Mouse (Mus musculus): ENCODE data around the gene Scnn1a. TPM values are rescaled to one million over a fixed set of nuclear protein-coding genes. Genes with fewer than 3 reads are reported as not detected.
A peak's percentile ranks its signal among the peaks of the same experiment; 100 is the strongest.

Gene Scnn1a
- total RNA-seq, 1 experiment from 2014 or later, result 11.6 TPM

- ATAC-seq (ENCODE audit: extremely low read depth, insufficient number of reproducible peaks, low FRiP score, poor library complexity, severe bottlenecking), result no peak
Measured at GRCm38 (mm10) chr6:125354352-125355151, 34.1 kb downstream of the Scnn1a start.

- ATAC-seq (ENCODE audit: extremely low read depth, insufficient number of reproducible peaks, low FRiP score, poor library complexity, severe bottlenecking), result no peak
Measured at GRCm38 (mm10) chr6:125355197-125355741, 34.8 kb downstream of the Scnn1a start.

- no peak for ATAC-seq (ENCODE audit: extremely low read depth, insufficient number of reproducible peaks, low FRiP score, poor library complexity, severe bottlenecking)
Measured at GRCm38 (mm10) chr6:125356264-125356663, 35.8 kb downstream of the Scnn1a start.

- ATAC-seq (ENCODE audit: extremely low read depth, insufficient number of reproducible peaks, low FRiP score, poor library complexity, severe bottlenecking), result no peak
Measured at GRCm38 (mm10) chr6:125357334-125357733, 36.9 kb downstream of the Scnn1a start.

GRCm38 (mm10) chr6:125359999-125360398 lies 39.5 kb downstream of the Scnn1a start:
- peak; percentile 4; the same call in 1 of the 2 replicates for ATAC-seq (ENCODE audit: extremely low read depth, insufficient number of reproducible peaks, low FRiP score, poor library complexity, severe bottlenecking)

- ATAC-seq (ENCODE audit: extremely low read depth, insufficient number of reproducible peaks, low FRiP score, poor library complexity, severe bottlenecking), result no peak
Measured at GRCm38 (mm10) chr6:125360846-125361245, 40.4 kb downstream of the Scnn1a start.

- ATAC-seq (ENCODE audit: extremely low read depth, insufficient number of reproducible peaks, low FRiP score, poor library complexity, severe bottlenecking), result no peak
Measured at GRCm38 (mm10) chr6:125361467-125362291, 41.2 kb downstream of the Scnn1a start.

- ATAC-seq (ENCODE audit: extremely low read depth, insufficient number of reproducible peaks, low FRiP score, poor library complexity, severe bottlenecking), result no peak
Measured at GRCm38 (mm10) chr6:125363021-125363420, 42.6 kb downstream of the Scnn1a start.

- no peak for ATAC-seq (ENCODE audit: extremely low read depth, insufficient number of reproducible peaks, low FRiP score, poor library complexity, severe bottlenecking)
Measured at GRCm38 (mm10) chr6:125363451-125364242, 43.2 kb downstream of the Scnn1a start.

GRCm38 (mm10) chr6:125364448-125364847 lies 44.0 kb downstream of the Scnn1a start:
- no peak for ATAC-seq (ENCODE audit: extremely low read depth, insufficient number of reproducible peaks, low FRiP score, poor library complexity, severe bottlenecking)

- ATAC-seq (ENCODE audit: extremely low read depth, insufficient number of reproducible peaks, low FRiP score, poor library complexity, severe bottlenecking), result no peak
Measured at GRCm38 (mm10) chr6:125365522-125365921, 45.1 kb downstream of the Scnn1a start.

GRCm38 (mm10) chr6:125366133-125366532 lies 45.7 kb downstream of the Scnn1a start:
- no peak for ATAC-seq (ENCODE audit: extremely low read depth, insufficient number of reproducible peaks, low FRiP score, poor library complexity, severe bottlenecking)

- ATAC-seq (ENCODE audit: extremely low read depth, insufficient number of reproducible peaks, low FRiP score, poor library complexity, severe bottlenecking), result peak; percentile 20; the same call in 1 of the 2 replicates
Measured at GRCm38 (mm10) chr6:125367758-125368371, 47.4 kb downstream of the Scnn1a start.

- ATAC-seq (ENCODE audit: extremely low read depth, insufficient number of reproducible peaks, low FRiP score, poor library complexity, severe bottlenecking), result no peak
Measured at GRCm38 (mm10) chr6:125377042-125377441, 56.6 kb downstream of the Scnn1a start.

GRCm38 (mm10) chr6:125377582-125378451 lies 57.4 kb downstream of the Scnn1a start:
- ATAC-seq (ENCODE audit: extremely low read depth, insufficient number of reproducible peaks, low FRiP score, poor library complexity, severe bottlenecking), result no peak

GRCm38 (mm10) chr6:125378621-125379020 lies 58.2 kb downstream of the Scnn1a start:
- ATAC-seq (ENCODE audit: extremely low read depth, insufficient number of reproducible peaks, low FRiP score, poor library complexity, severe bottlenecking), result no peak

- ATAC-seq (ENCODE audit: extremely low read depth, insufficient number of reproducible peaks, low FRiP score, poor library complexity, severe bottlenecking), result no peak
Measured at GRCm38 (mm10) chr6:125379781-125380180, 59.3 kb downstream of the Scnn1a start.

Measured in neutrophil, adult 5-6 weeks (primary cell).